Mouse (Mus musculus) Patski (cell line): ENCODE measurements around the gene Vgll4. TPM values are rescaled to one million over a fixed set of nuclear protein-coding genes. Genes with fewer than 3 reads are reported as not detected.

ENCODE experiments used
- ATAC-seq: fragments of 100-300 bp; one replicate; pipeline ENCODE4 v1.8.0; 2021
- CTCF ChIA-PET: fragments of 350-600 bp; sonication (Branson Sonifier 250); formaldehyde crosslinking; loops from one replicate; lab custom pipeline; 2022; ENCODE audit warnings: inconsistent platforms; lab: Charles Lee
- POLR2A ChIA-PET: fragments of 350-600 bp; sonication (Branson Sonifier 250); formaldehyde crosslinking; loops from one replicate; lab custom pipeline; 2022; ENCODE audit warnings: antibody characterized with exemption, inconsistent platforms; lab: Charles Lee
- DNase-seq: peaks from one replicate; pipeline ENCODE4 v3.0.0-alpha.2; 2011; ENCODE audit warnings: low read depth, low spot score
- H3K27me3 ChIP-seq: fragments of 371-371 bp; one replicate; pipeline ENCODE4 v1.5.1; 2021
- CTCF ChIP-seq: fragments of 100-300 bp; IDR thresholded peaks from one replicate; pipeline ENCODE4 v1.5.1; 2021
- in situ Hi-C: fragments of 300-500 bp; cut with MboI; formaldehyde crosslinking; loops from 3 replicates; pipeline ENCODE4 v1.11.1; 2018; ENCODE audit warnings: low pct_unique_long_range_greater_than_20kb, mixed read lengths
- polyA plus RNA-seq: library from polyadenylated mRNA; unstranded; gene quantifications from one replicate; pipeline ENCODE4 v1.2.3, GENCODE M21; 2021

Vgll4 gene
- polyA plus RNA-seq, 1 experiment from 2014 or later, result 98.0 TPM

GRCm38 (mm10) chr6:114883261-114883740 is 86.5 kb downstream of the Vgll4 start:
- no peak for TF ChIP-seq CTCF

GRCm38 (mm10) chr6:114882675-114883074 is 87.1 kb downstream of the Vgll4 start:
- ATAC-seq (no peak), DNase-seq (no peak)
- CTCF ChIA-PET, result interaction anchor here (1.0 to 1.9 kb wide), 2 partner anchors 16 to 25 kb away, joined by 3 to 4 read pairs; no protein-coding TSS in a partner anchor
- H3K27me3 ChIP-seq, result no peaks in the 10 kb centered on the region
- in situ Hi-C loops, result no loop called here
- no peak for TF ChIP-seq CTCF
- POLR2A ChIA-PET, result interaction anchor here (0.6 to 1.6 kb wide), 4 partner anchors 8 to 238 kb away, joined by 3 to 4 read pairs (median 3); no protein-coding TSS in a partner anchor

More at GRCm38 (mm10) chr6:114883261-114883740, 86.5 kb downstream of the Vgll4 start:
- DNase-seq, result no peak
- ChIA-PET CTCF (interaction anchor here (1.0 to 1.9 kb wide), 3 partner anchors 9 to 26 kb away, joined by 3 to 8 read pairs (median 4); no protein-coding TSS in a partner anchor), POLR2A (interaction anchor here (0.6 to 1.3 kb wide), 3 partner anchors 8 to 239 kb away, joined by 3 to 4 read pairs (median 3); no protein-coding TSS in a partner anchor)
- in situ Hi-C loops, result no loop called here
- H3K27me3 ChIP-seq, result no peaks in the 10 kb centered on the region
- ATAC-seq, result no peak

- no peaks in the 10 kb centered on the region for H3K27me3 ChIP-seq
- DNase-seq (no peak), ATAC-seq (no peak)
- CTCF ChIA-PET, result interaction anchor here (1.0 to 1.9 kb wide), 2 partner anchors 16 to 31 kb away, joined by 3 to 4 read pairs; no protein-coding TSS in a partner anchor
- TF ChIP-seq CTCF, result no peak
- in situ Hi-C loops, result no loop called here
- POLR2A ChIA-PET, result interaction anchor here (1.3 to 1.6 kb wide), 2 partner anchors 8 to 14 kb away, joined by 3 read pairs; no protein-coding TSS in a partner anchor
Observed at GRCm38 (mm10) chr6:114882212-114882611, 87.6 kb downstream of the Vgll4 start.

GRCm38 (mm10) chr6:114880798-114881197 is 89.0 kb downstream of the Vgll4 start:
- in situ Hi-C loops, result no loop called here
- POLR2A ChIA-PET, result interaction anchor here (0.6 to 0.9 kb wide), 2 partner anchors 14 to 88 kb away, joined by 3 to 4 read pairs; no protein-coding TSS in a partner anchor

GRCm38 (mm10) chr6:114878841-114879520 is 90.8 kb downstream of the Vgll4 start:
- in situ Hi-C loops, result no loop called here
- H3K27me3 ChIP-seq, result no peaks in the 10 kb centered on the region
- no peak for TF ChIP-seq CTCF
- POLR2A ChIA-PET, result interaction anchor here (0.6 kb wide), 1 partner anchor 12 kb away, joined by 3 read pairs; no protein-coding TSS in a partner anchor
- no peak for DNase-seq
- peak; percentile 41 for ATAC-seq
- CTCF ChIA-PET, result interaction anchor here (1.2 to 1.6 kb wide), 4 partner anchors 10 to 41 kb away, joined by 3 to 4 read pairs (median 3); no protein-coding TSS in a partner anchor

More at GRCm38 (mm10) chr6:114880798-114881197, 89.0 kb downstream of the Vgll4 start:
- TF ChIP-seq CTCF, result no peak
- ATAC-seq (no peak), DNase-seq (no peak)
- CTCF ChIA-PET, result interaction anchor here (1.1 kb wide), 1 partner anchor 156 kb away, joined by 3 read pairs; no protein-coding TSS in a partner anchor
- H3K27me3 ChIP-seq, result no peaks in the 10 kb centered on the region

GRCm38 (mm10) chr6:114876546-114876945 is 93.2 kb downstream of the Vgll4 start:
- TF ChIP-seq CTCF, result no peak
- CTCF ChIA-PET, result no interaction called here
- ATAC-seq (no peak), DNase-seq (no peak)
- in situ Hi-C loops, result no loop called here
- H3K27me3 ChIP-seq, result no peaks in the 10 kb centered on the region
- POLR2A ChIA-PET, result interaction anchor here (0.7 kb wide), 1 partner anchor 19 kb away, joined by 5 read pairs; no protein-coding TSS in a partner anchor

- ChIA-PET CTCF (interaction anchor here (1.0 kb wide), 1 partner anchor 40 kb away, joined by 4 read pairs; no protein-coding TSS in a partner anchor), POLR2A (no interaction called here)
- ATAC-seq, result no peak
- H3K27me3 ChIP-seq, result no peaks in the 10 kb centered on the region
- no peak for TF ChIP-seq CTCF
- in situ Hi-C loops, result no loop called here
- DNase-seq, result no peak
Observed at GRCm38 (mm10) chr6:114876033-114876432, 93.8 kb downstream of the Vgll4 start.

GRCm38 (mm10) chr6:114875018-114875558 is 94.7 kb downstream of the Vgll4 start:
- POLR2A ChIA-PET, result interaction anchor here (0.7 kb wide), 1 partner anchor 8 kb away, joined by 3 read pairs; no protein-coding TSS in a partner anchor
- no peaks in the 10 kb centered on the region for H3K27me3 ChIP-seq
- CTCF ChIA-PET, result interaction anchor here (1.0 to 2.7 kb wide), 3 partner anchors 9 to 41 kb away, joined by 3 to 8 read pairs (median 4); no protein-coding TSS in a partner anchor
- TF ChIP-seq CTCF, result no peak
- peak; percentile 75 for DNase-seq
- in situ Hi-C loops, result no loop called here
- ATAC-seq, result peak; percentile 67

- ATAC-seq (no peak), DNase-seq (no peak)
- no peak for TF ChIP-seq CTCF
- in situ Hi-C loops, result no loop called here
- no peaks in the 10 kb centered on the region for H3K27me3 ChIP-seq
- ChIA-PET CTCF (interaction anchor here (0.9 to 2.7 kb wide), 4 partner anchors 9 to 46 kb away, joined by 3 to 8 read pairs (median 4); no protein-coding TSS in a partner anchor), POLR2A (interaction anchor here (1.1 kb wide), 1 partner anchor 9 kb away, joined by 3 read pairs; no protein-coding TSS in a partner anchor)
Observed at GRCm38 (mm10) chr6:114874138-114874928, 95.5 kb downstream of the Vgll4 start.
